Mouse (Mus musculus) kidney, embryonic 14.5 days (tissue): ENCODE measurements around the gene Wdr63. TPM values are rescaled to one million over a fixed set of nuclear protein-coding genes. Genes with fewer than 3 reads are reported as not detected.
A peak's percentile ranks its signal among the peaks of the same experiment; 100 is the strongest.

Experiments
- ATAC-seq: fragments of 200-750 bp; cut with Nextera tagmentation; 2 replicates; pipeline ENCODE4 v1.8.0; 2017; ENCODE audit warnings: moderate number of reproducible peaks, mild to moderate bottlenecking, moderate TSS enrichment, moderate library complexity; ENCODE audit not compliant: low FRiP score, low TSS enrichment
- H3K27ac ChIP-seq: fragments of 300-500 bp; sonication (generic); 2 replicates; pipeline ENCODE4 v1.5.1; 2014; ENCODE audit warnings: low read depth, mild to moderate bottlenecking, low read length, moderate library complexity, mixed read lengths
- H3K27me3 ChIP-seq: fragments of 300-500 bp; sonication (generic); 2 replicates; pipeline ENCODE4 v1.6.1; 2014; ENCODE audit warnings: mild to moderate bottlenecking, low read length; ENCODE audit not compliant: control insufficient read depth, insufficient read depth
- H3K36me3 ChIP-seq: fragments of 300-500 bp; sonication (generic); 2 replicates; pipeline ENCODE4 v1.6.1; 2014; ENCODE audit warnings: low read length, mixed read lengths; ENCODE audit not compliant: control insufficient read depth, insufficient read depth
- H3K4me1 ChIP-seq: fragments of 300-500 bp; sonication (generic); 2 replicates; pipeline ENCODE4 v1.6.1; 2014; ENCODE audit warnings: low read length, mixed read lengths; ENCODE audit not compliant: control insufficient read depth, insufficient read depth
- H3K4me2 ChIP-seq: fragments of 300-500 bp; sonication (generic); replicated peaks from 2 replicates; pipeline ENCODE4 v1.6.1; 2014; ENCODE audit warnings: low read depth, mild to moderate bottlenecking, low read length
- H3K4me3 ChIP-seq: fragments of 300-500 bp; sonication (generic); 2 replicates; pipeline ENCODE4 v1.5.1; 2014; ENCODE audit warnings: mild to moderate bottlenecking, low read length
- H3K9ac ChIP-seq: fragments of 300-500 bp; sonication (generic); 2 replicates; pipeline ENCODE4 v1.6.1; 2014; ENCODE audit warnings: low read depth, mild to moderate bottlenecking, low read length, moderate library complexity
- H3K9me3 ChIP-seq: fragments of 300-500 bp; sonication (generic); 2 replicates; pipeline ENCODE4 v1.6.1; 2016; ENCODE audit warnings: low read length; ENCODE audit not compliant: control insufficient read depth
- WGBS: fragments of 180-500 bp; shearing (Covaris S2); extraction: QIAGEN DNeasy Blood & Tissue Kit; methylation state at CpG from one replicate; pipeline ENCODE4 v1.1.7; 2014; 5-methylcytosine and 5-hydroxymethylcytosine counted together
- polyA plus RNA-seq: library from polyadenylated mRNA; unstranded; fragments of >200 nt; fragmentation: Nextera tagmentation; extraction: Ambion mirVana; gene quantifications from 2 replicates; pipeline ENCODE4 v1.2.1, GENCODE M21; 2014

Wdr63 gene
- polyA plus RNA-seq, 1 experiment from 2014 or later, result not detected

- Histone ChIP-seq H3K9me3 (no peaks in the 10 kb centered on the region), H3K4me3 (no peak overlapping the region)
- WGBS, result 72% methylated on average over 6 of the region's 6 CpGs
These were observed 54.7 kb downstream of the Wdr63 start for GRCm38 (mm10) chr3:146053082-146053814.

GRCm38 (mm10) chr3:146051277-146052007 lies 56.5 kb downstream of the Wdr63 start:
- no peak overlapping the region for H3K4me3 ChIP-seq
- H3K27ac ChIP-seq, result no peak overlapping the region
- no peak overlapping the region for H3K4me2 ChIP-seq
- H3K9ac ChIP-seq, result no peak overlapping the region
- 64% methylated on average over 11 of the region's 11 CpGs for WGBS
- no peak for ATAC-seq
- H3K36me3 ChIP-seq, result no peaks in the 10 kb centered on the region
- H3K27me3 ChIP-seq, result no peaks in the 10 kb centered on the region
- H3K4me1 ChIP-seq, result peaks cover 6% of the 10 kb centered on the region; the same call in 1 of the 2 replicates
- no peaks in the 10 kb centered on the region for H3K9me3 ChIP-seq

More at GRCm38 (mm10) chr3:146053082-146053814, 54.7 kb downstream of the Wdr63 start:
- Histone ChIP-seq H3K27ac (no peak overlapping the region), H3K27me3 (no peaks in the 10 kb centered on the region), H3K36me3 (no peaks in the 10 kb centered on the region), H3K4me1 (no peaks in the 10 kb centered on the region), H3K9ac (no peak overlapping the region), H3K4me2 (no peak overlapping the region)
- no peak for ATAC-seq

- H3K36me3 ChIP-seq, result no peaks in the 10 kb centered on the region
- H3K4me1 ChIP-seq, result peaks cover 6% of the 10 kb centered on the region; the same call in 1 of the 2 replicates
- H3K4me2 ChIP-seq, result no peak overlapping the region
- no peak overlapping the region for H3K9ac ChIP-seq
- no peak overlapping the region for H3K27ac ChIP-seq
- H3K27me3 ChIP-seq, result no peaks in the 10 kb centered on the region
- ATAC-seq, result no peak
- H3K9me3 ChIP-seq, result no peaks in the 10 kb centered on the region
- no peak overlapping the region for H3K4me3 ChIP-seq
- WGBS, result 75% methylated on average over 5 of the region's 5 CpGs
These were observed 58.0 kb downstream of the Wdr63 start for GRCm38 (mm10) chr3:146049951-146050350.

DNA sequence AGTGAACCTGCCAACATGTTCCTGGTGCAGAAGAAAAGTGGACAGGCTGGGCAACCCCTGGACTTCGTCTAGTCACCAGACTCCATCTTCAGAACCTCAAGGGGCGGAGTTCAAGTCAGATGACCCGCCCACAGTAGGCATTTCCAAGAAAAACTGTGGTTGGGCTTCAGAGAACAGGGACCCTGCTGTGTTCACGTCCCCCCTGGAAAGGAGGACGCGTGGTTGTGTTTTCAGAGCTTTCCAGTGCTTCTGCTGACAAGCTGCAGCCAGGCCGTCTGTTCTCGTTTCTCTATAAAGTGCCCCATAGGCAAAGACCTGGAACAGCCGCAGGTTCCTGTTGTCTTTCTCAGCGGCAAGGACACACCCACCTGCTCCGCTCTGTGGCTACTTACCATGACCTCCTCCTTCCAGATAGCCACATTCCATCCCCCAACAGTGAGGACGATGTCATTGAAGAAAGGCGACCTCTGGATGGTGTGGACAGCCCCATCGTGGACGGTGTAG lies 60.2 kb downstream of the Wdr63 start:
- Histone ChIP-seq H3K4me2 (0 out of 2 replicates have a peak overlapping the region, but pooled peaks have one; percentile 17), H3K4me3 (no peak overlapping the region; the same call in 1 of the 2 replicates), H3K9me3 (no peaks in the 10 kb centered on the region), H3K27ac (no peak overlapping the region), H3K36me3 (no peaks in the 10 kb centered on the region), H3K9ac (no peak overlapping the region), H3K27me3 (no peaks in the 10 kb centered on the region), H3K4me1 (peaks cover 10% of the 10 kb centered on the region; the same call in 1 of the 2 replicates)
- ATAC-seq, result peak; percentile 56; the same call in 1 of the 2 replicates
- WGBS, result 25% methylated on average over 15 of the region's 15 CpGs

GRCm38 (mm10) chr3:146046076-146046475 lies 61.9 kb downstream of the Wdr63 start:
- H3K27ac ChIP-seq, result no peak overlapping the region
- H3K36me3 ChIP-seq, result no peaks in the 10 kb centered on the region
- no peak overlapping the region for H3K9ac ChIP-seq
- ATAC-seq, result no peak
- WGBS, result 57% methylated on average over 11 of the region's 11 CpGs
- peaks cover 10% of the 10 kb centered on the region; the same call in 1 of the 2 replicates for H3K4me1 ChIP-seq
- no peak overlapping the region for H3K4me3 ChIP-seq
- H3K27me3 ChIP-seq, result no peaks in the 10 kb centered on the region
- no peaks in the 10 kb centered on the region; the same call in 1 of the 2 replicates for H3K9me3 ChIP-seq
- no peak overlapping the region for H3K4me2 ChIP-seq

DNA sequence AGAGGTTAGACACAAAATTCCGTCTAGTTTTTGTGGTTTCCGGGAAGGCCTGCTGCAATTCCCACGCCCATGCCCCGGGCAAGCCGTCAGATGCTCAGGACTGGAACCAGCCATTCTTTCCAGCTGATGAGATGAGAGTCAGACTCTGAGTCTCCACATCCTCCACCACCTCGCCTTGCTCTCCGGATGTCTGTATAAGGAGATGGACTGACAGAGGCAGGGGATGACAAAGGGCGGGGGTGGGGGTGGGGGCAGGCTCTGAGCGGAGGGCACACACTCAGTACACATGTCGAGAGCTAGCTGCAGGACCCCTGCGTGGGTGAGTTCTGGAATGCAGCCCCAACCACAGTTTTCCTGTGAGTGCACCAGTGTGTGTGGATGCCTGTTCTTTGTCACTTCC lies 63.0 kb downstream of the Wdr63 start:
- H3K27me3 ChIP-seq, result no peaks in the 10 kb centered on the region
- H3K4me2 ChIP-seq, result no peak overlapping the region
- no peak overlapping the region for H3K27ac ChIP-seq
- 35% methylated on average over 11 of the region's 11 CpGs for WGBS
- H3K9ac ChIP-seq, result no peak overlapping the region
- no peaks in the 10 kb centered on the region; the same call in 1 of the 2 replicates for H3K9me3 ChIP-seq
- H3K4me3 ChIP-seq, result no peak overlapping the region
- peaks cover 10% of the 10 kb centered on the region; the same call in 1 of the 2 replicates for H3K4me1 ChIP-seq
- no peaks in the 10 kb centered on the region for H3K36me3 ChIP-seq
- ATAC-seq, result no peak

- H3K9ac ChIP-seq, result no peak overlapping the region
- no peak for ATAC-seq
- 90% methylated on average over 11 of the region's 11 CpGs for WGBS
- H3K9me3 ChIP-seq, result no peaks in the 10 kb centered on the region; the same call in 1 of the 2 replicates
- peaks cover 3% of the 10 kb centered on the region; the same call in 1 of the 2 replicates for H3K4me1 ChIP-seq
- no peaks in the 10 kb centered on the region for H3K27me3 ChIP-seq
- no peak overlapping the region for H3K27ac ChIP-seq
- H3K4me2 ChIP-seq, result no peak overlapping the region
- no peak overlapping the region for H3K4me3 ChIP-seq
- H3K36me3 ChIP-seq, result no peaks in the 10 kb centered on the region
These were observed 66.5 kb downstream of the Wdr63 start for GRCm38 (mm10) chr3:146041382-146041781.

GRCm38 (mm10) chr3:146039132-146039903 lies 68.6 kb downstream of the Wdr63 start:
- no peak; the same call in 1 of the 2 replicates for ATAC-seq
- H3K9ac ChIP-seq, result no peak overlapping the region
- H3K4me2 ChIP-seq, result no peak overlapping the region
- H3K9me3 ChIP-seq, result no peaks in the 10 kb centered on the region; the same call in 1 of the 2 replicates
- no peaks in the 10 kb centered on the region for H3K27me3 ChIP-seq
- H3K36me3 ChIP-seq, result no peaks in the 10 kb centered on the region
- H3K27ac ChIP-seq, result no peak overlapping the region
- 63% methylated on average over 12 of the region's 12 CpGs for WGBS
- H3K4me3 ChIP-seq, result no peak overlapping the region
- no peaks in the 10 kb centered on the region for H3K4me1 ChIP-seq
